Mouse (Mus musculus) lung, postnatal 0 days (tissue): ENCODE data around the gene Rec114. TPM values are rescaled to one million over a fixed set of nuclear protein-coding genes. Genes with fewer than 3 reads are reported as not detected.

ENCODE experiments used
- ATAC-seq: fragments of 200-750 bp; cut with Nextera tagmentation; 2 replicates; pipeline ENCODE4 v1.8.0; 2017; ENCODE audit warnings: moderate library complexity
- DNase-seq: peaks from one replicate; pipeline ENCODE4 v3.0.0-alpha.2; 2016; ENCODE audit warnings: low spot score
- H3K27ac ChIP-seq: fragments of 300-500 bp; sonication (generic); 2 replicates; pipeline ENCODE4 v1.5.1; 2014; ENCODE audit warnings: antibody characterized with exemption, mild to moderate bottlenecking, low read length, mixed read lengths
- H3K27me3 ChIP-seq: fragments of 300-500 bp; sonication (generic); replicated peaks from 2 replicates; pipeline ENCODE4 v1.6.1; 2014; ENCODE audit warnings: low read length, mixed read lengths; ENCODE audit not compliant: insufficient read depth
- H3K36me3 ChIP-seq: fragments of 300-500 bp; sonication (generic); 2 replicates; pipeline ENCODE4 v1.6.1; 2014; ENCODE audit warnings: low read length, mixed read lengths; ENCODE audit not compliant: insufficient read depth
- H3K4me1 ChIP-seq: fragments of 300-500 bp; sonication (generic); 2 replicates; pipeline ENCODE4 v1.6.1; 2014; ENCODE audit warnings: antibody characterized with exemption, low read depth, low read length, mixed read lengths; ENCODE audit not compliant: insufficient read depth
- H3K4me2 ChIP-seq: fragments of 300-500 bp; sonication (generic); replicated peaks from 2 replicates; pipeline ENCODE4 v1.6.1; 2014; ENCODE audit warnings: low read depth, mild to moderate bottlenecking, low read length, moderate library complexity, mixed read lengths
- H3K4me3 ChIP-seq: fragments of 300-500 bp; sonication (generic); 2 replicates; pipeline ENCODE4 v1.5.1; 2014; ENCODE audit warnings: low read depth, low read length
- H3K9ac ChIP-seq: fragments of 300-500 bp; sonication (generic); replicated peaks from 2 replicates; pipeline ENCODE4 v1.6.1; 2014; ENCODE audit warnings: low read depth, mild to moderate bottlenecking
- H3K9me3 ChIP-seq: fragments of 300-500 bp; sonication (generic); 2 replicates; pipeline ENCODE4 v1.6.1; 2016; ENCODE audit warnings: low read length, mixed read lengths
- CTCF ChIP-seq: IDR thresholded peaks from 2 replicates; pipeline ENCODE4 v1.5.1; 2016; ENCODE audit warnings: antibody characterized with exemption, mild to moderate bottlenecking
- EP300 ChIP-seq: IDR thresholded peaks from 2 replicates; pipeline ENCODE4 v1.6.1; 2016; ENCODE audit warnings: antibody characterized with exemption, mild to moderate bottlenecking, control low read depth
- WGBS: fragments of 180-500 bp; shearing (Covaris S2); extraction: QIAGEN DNeasy Blood & Tissue Kit; methylation state at CpG from one replicate; pipeline ENCODE4 v1.1.7; 2014; 5-methylcytosine and 5-hydroxymethylcytosine counted together
- polyA plus RNA-seq: library from polyadenylated mRNA; unstranded; fragments of >200 nt; fragmentation: Nextera tagmentation; extraction: Ambion mirVana; gene quantifications from 2 replicates; pipeline ENCODE4 v1.2.1, GENCODE M21; 2015

Rec114 gene
- polyA plus RNA-seq, 1 experiment from 2014 or later = 5.0 TPM

GRCm38 (mm10) chr9:58688076-58688475 lies 55.7 kb downstream of the Rec114 start:
- no peak overlapping the region for H3K4me3 ChIP-seq
- no peaks in the 10 kb centered on the region for H3K4me1 ChIP-seq
- H3K27ac ChIP-seq = no peak overlapping the region
- TF ChIP-seq CTCF (no peak), EP300 (no peak)
- DNase-seq (no peak), ATAC-seq (no peak)
- H3K9me3 ChIP-seq = no peaks in the 10 kb centered on the region
- 78% methylated on average over 4 of the region's 4 CpGs for WGBS
- no peak overlapping the region for H3K4me2 ChIP-seq
- no peaks in the 10 kb centered on the region for H3K27me3 ChIP-seq
- no peak overlapping the region for H3K9ac ChIP-seq
- no peaks in the 10 kb centered on the region for H3K36me3 ChIP-seq

DNA sequence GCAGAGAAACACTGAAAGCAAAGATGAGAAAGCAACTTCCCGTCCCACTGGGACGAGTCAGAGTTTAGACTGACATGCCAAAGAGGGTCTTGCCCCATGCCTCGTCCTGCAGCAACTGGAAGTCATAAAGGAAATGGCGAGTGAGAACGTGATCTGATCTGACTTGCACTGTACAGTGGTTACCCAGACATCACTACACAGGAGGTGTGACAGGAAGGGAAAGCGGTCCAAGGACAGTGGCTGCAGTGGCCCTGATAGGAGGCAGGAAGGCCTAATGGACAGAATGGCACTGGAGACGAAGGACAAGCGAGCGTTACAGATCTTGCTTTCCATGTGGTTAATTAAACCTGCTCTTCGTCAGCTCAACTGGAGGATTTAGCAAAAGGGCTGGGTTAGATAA lies 58.5 kb downstream of the Rec114 start:
- Histone ChIP-seq H3K9me3 (no peaks in the 10 kb centered on the region), H3K4me2 (no peak overlapping the region), H3K27me3 (no peaks in the 10 kb centered on the region), H3K9ac (no peak overlapping the region), H3K4me3 (no peak overlapping the region), H3K36me3 (no peaks in the 10 kb centered on the region), H3K4me1 (no peaks in the 10 kb centered on the region), H3K27ac (no peak overlapping the region)
- no peak for TF ChIP-seq CTCF
- TF ChIP-seq EP300 = no peak
- ATAC-seq (no peak), DNase-seq (no peak)
- 66% methylated on average over 10 of the region's 10 CpGs for WGBS

GRCm38 (mm10) chr9:58683372-58683771 lies 60.4 kb downstream of the Rec114 start:
- Histone ChIP-seq H3K9ac (no peak overlapping the region), H3K9me3 (no peaks in the 10 kb centered on the region), H3K27me3 (no peaks in the 10 kb centered on the region), H3K4me1 (no peaks in the 10 kb centered on the region), H3K27ac (no peak overlapping the region), H3K4me3 (no peak overlapping the region), H3K4me2 (no peak overlapping the region), H3K36me3 (no peaks in the 10 kb centered on the region)
- ATAC-seq = no peak
- TF ChIP-seq EP300 = no peak
- no peak for TF ChIP-seq CTCF
- 68% methylated on average over 6 of the region's 6 CpGs for WGBS
- DNase-seq = no peak

- ATAC-seq (no peak), DNase-seq (no peak)
- H3K4me2 ChIP-seq = no peak overlapping the region
- TF ChIP-seq EP300 (no peak), CTCF (no peak)
- H3K27me3 ChIP-seq = no peaks in the 10 kb centered on the region
- no peak overlapping the region for H3K4me3 ChIP-seq
- no peak overlapping the region for H3K9ac ChIP-seq
- 51% methylated on average over 6 of the region's 6 CpGs for WGBS
- H3K4me1 ChIP-seq = no peaks in the 10 kb centered on the region
- H3K9me3 ChIP-seq = no peaks in the 10 kb centered on the region
- no peak overlapping the region for H3K27ac ChIP-seq
- H3K36me3 ChIP-seq = no peaks in the 10 kb centered on the region
Measured at GRCm38 (mm10) chr9:58682106-58682505, 61.7 kb downstream of the Rec114 start.

DNA sequence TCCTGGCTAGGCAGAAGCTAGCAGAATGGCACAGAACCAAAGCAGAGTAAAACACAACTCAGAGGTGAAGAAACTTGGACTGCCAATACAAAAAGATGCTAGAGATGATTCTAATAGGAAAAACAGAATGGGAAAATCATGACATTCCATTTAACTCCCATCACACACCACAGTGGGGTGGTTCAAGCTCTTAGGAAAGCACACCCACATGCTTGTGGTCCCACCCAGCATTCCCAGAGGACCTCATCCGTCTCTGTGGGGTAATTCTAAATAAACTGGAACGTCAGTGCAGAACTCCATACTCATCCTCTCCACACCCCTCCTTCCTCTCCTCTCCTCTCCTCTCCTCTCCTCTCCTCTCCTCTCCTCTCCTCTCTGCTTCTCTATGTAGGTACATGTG lies 62.4 kb downstream of the Rec114 start:
- Histone ChIP-seq H3K4me3 (no peak overlapping the region), H3K27ac (no peak overlapping the region), H3K27me3 (no peaks in the 10 kb centered on the region), H3K4me2 (no peak overlapping the region), H3K9me3 (no peaks in the 10 kb centered on the region), H3K4me1 (no peaks in the 10 kb centered on the region), H3K9ac (no peak overlapping the region), H3K36me3 (no peaks in the 10 kb centered on the region)
- no peak for DNase-seq
- TF ChIP-seq CTCF (no peak), EP300 (no peak)
- 58% methylated on average over 2 of the region's 2 CpGs for WGBS
- no peak for ATAC-seq

GRCm38 (mm10) chr9:58675371-58675770 lies 68.4 kb downstream of the Rec114 start:
- no peaks in the 10 kb centered on the region for H3K9me3 ChIP-seq
- WGBS = 53% methylated on average over 6 of the region's 6 CpGs
- no peak overlapping the region for H3K4me3 ChIP-seq
- no peak for TF ChIP-seq EP300
- DNase-seq = no peak
- no peak overlapping the region for H3K27ac ChIP-seq
- no peaks in the 10 kb centered on the region for H3K36me3 ChIP-seq
- no peak overlapping the region for H3K9ac ChIP-seq
- no peak for ATAC-seq
- H3K4me2 ChIP-seq = no peak overlapping the region
- H3K27me3 ChIP-seq = no peaks in the 10 kb centered on the region
- H3K4me1 ChIP-seq = no peaks in the 10 kb centered on the region

DNA sequence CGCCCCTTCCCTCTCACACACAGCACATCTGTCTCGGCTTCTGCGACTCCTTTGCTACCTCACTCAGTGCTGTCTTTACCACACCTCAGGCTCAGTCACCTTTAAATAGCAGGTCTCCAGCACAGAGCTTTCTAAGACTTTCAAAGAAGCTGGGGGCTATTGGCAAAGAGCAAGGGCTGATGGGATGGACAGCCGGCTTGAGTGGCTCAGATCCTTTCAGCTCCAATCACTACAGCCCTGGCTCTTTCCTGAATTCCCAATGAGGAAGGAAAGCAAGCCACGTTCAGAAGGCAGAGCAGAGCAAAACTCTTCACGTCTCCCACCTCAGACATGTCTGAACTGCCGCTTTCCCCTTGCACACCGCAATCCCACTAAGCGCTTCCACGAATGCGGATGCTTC lies 69.0 kb downstream of the Rec114 start:
- Histone ChIP-seq H3K9me3 (no peaks in the 10 kb centered on the region), H3K27me3 (no peaks in the 10 kb centered on the region), H3K27ac (no peak overlapping the region), H3K4me2 (no peak overlapping the region), H3K9ac (no peak overlapping the region), H3K4me3 (no peak overlapping the region), H3K4me1 (no peaks in the 10 kb centered on the region), H3K36me3 (no peaks in the 10 kb centered on the region)
- TF ChIP-seq CTCF (no peak), EP300 (no peak)
- 68% methylated on average over 11 of the region's 11 CpGs for WGBS
- ATAC-seq = no peak
- DNase-seq = no peak
